Mouse (Mus musculus) kidney, adult 2 months (tissue): ENCODE data around the gene Ifrd2.

Experiments
- CTCF ChIP-seq: fragments of 200-500 bp; conservative IDR thresholded peaks from 2 replicates; pipeline ENCODE4 v1.5.1; 2011; ENCODE audit warnings: low read depth, mild to moderate bottlenecking, control low read depth, low read length, moderate library complexity, mixed read lengths; ENCODE audit not compliant: insufficient read depth, insufficient read length
- POLR2A ChIP-seq: fragments of 200-500 bp; IDR thresholded peaks from one replicate; pipeline ENCODE4 v1.6.1; 2011; ENCODE audit warnings: low read depth, low read length, control low read depth

GRCm38 (mm10) chr9:107618098-107618497, 30.7 kb downstream of the Ifrd2 start:
- TF ChIP-seq POLR2A = no peak
- TF ChIP-seq CTCF = no peak
